Mouse (Mus musculus): ENCODE results near the gene Bbs5. TPM values are rescaled to one million over a fixed set of nuclear protein-coding genes. Genes with fewer than 3 reads are reported as not detected.
"Not testable (repeated sequence)": the region's sequence is repeated elsewhere in the genome, so short reads cannot be mapped to it uniquely, and the experiment has no call there.

The Bbs5 gene
- total RNA-seq, 2 experiments from 2014 or later, result 3.7 to 4.6 TPM

- intact Hi-C loops (cut with DNase I), result loop anchor here (2.0 kb wide), 2 partner anchors 39 to 143 kb away; no protein-coding TSS in a partner anchor
- Histone ChIP-seq H3K4me3 (peak overlapping the region; percentile 72; the same call in 1 of the 2 replicates), H3K27ac (no peak overlapping the region)
- DNase-seq, result peak; percentile 59
- TF ChIP-seq CTCF (IDR thresholded peaks at IDR 0.05), result peak; percentile 72
Measured at GRCm38 (mm10) chr2:69635807-69636206, 11.2 kb upstream of the Bbs5 start.

- H3K4me3 ChIP-seq; intact Hi-C loops (cut with DNase I); DNase-seq; H3K27ac ChIP-seq: not testable (repeated sequence)
- peak; percentile 26; the same call in 1 of the 2 replicates for TF ChIP-seq CTCF (IDR thresholded peaks at IDR 0.05)
Measured at GRCm38 (mm10) chr2:69637989-69638388, 9.0 kb upstream of the Bbs5 start.

GRCm38 (mm10) chr2:69640100-69640499, 6.9 kb upstream of the Bbs5 start:
- TF ChIP-seq CTCF (IDR thresholded peaks at IDR 0.05), result no peak
- DNase-seq, result no peak
- intact Hi-C loops (cut with DNase I), result no loop called here
- H3K4me3 ChIP-seq, result no peak overlapping the region
- no peak overlapping the region for H3K27ac ChIP-seq

GRCm38 (mm10) chr2:69644968-69645617, 1.9 kb upstream of the Bbs5 start:
- no peak overlapping the region for H3K4me3 ChIP-seq
- no peak for TF ChIP-seq CTCF (IDR thresholded peaks at IDR 0.05)
- intact Hi-C loops (cut with DNase I), result no loop called here
- H3K27ac ChIP-seq, result no peak overlapping the region
- DNase-seq, result no peak

GRCm38 (mm10) chr2:69649716-69650115, 2.7 kb downstream of the Bbs5 start:
- TF ChIP-seq CTCF (IDR thresholded peaks at IDR 0.05), result no peak
- intact Hi-C loops (cut with DNase I), result no loop called here
- Histone ChIP-seq H3K4me3 (no peak overlapping the region), H3K27ac (no peak overlapping the region)
- no peak for DNase-seq

- DNase-seq, result peak; percentile 24
- intact Hi-C loops (cut with DNase I), result no loop called here
- TF ChIP-seq CTCF (IDR thresholded peaks at IDR 0.05), result no peak
Measured at GRCm38 (mm10) chr2:69659326-69659725, 12.4 kb downstream of the Bbs5 start.

GRCm38 (mm10) chr2:69663827-69664476, 17.0 kb downstream of the Bbs5 start:
- intact Hi-C loops (cut with DNase I), result no loop called here
- DNase-seq, result no peak
- Histone ChIP-seq H3K27ac (peak overlapping the region; percentile 38), H3K4me3 (no peak overlapping the region)
- TF ChIP-seq CTCF (IDR thresholded peaks at IDR 0.05), result no peak

More at GRCm38 (mm10) chr2:69659326-69659725, 12.4 kb downstream of the Bbs5 start:
- Histone ChIP-seq H3K27ac (peak overlapping the region; percentile 63), H3K4me3 (no peak overlapping the region)

- Histone ChIP-seq H3K4me3 (no peak overlapping the region), H3K27ac (peak overlapping the region; percentile 97; the same call in 1 of the 2 replicates)
- intact Hi-C loops (cut with DNase I), result no loop called here
- DNase-seq, result no peak
- no peak for TF ChIP-seq CTCF (IDR thresholded peaks at IDR 0.05)
Measured at GRCm38 (mm10) chr2:69667656-69668055, 20.7 kb downstream of the Bbs5 start.

GRCm38 (mm10) chr2:69668414-69668813, 21.4 kb downstream of the Bbs5 start:
- Histone ChIP-seq H3K27ac (peak overlapping the region; percentile 97), H3K4me3 (peak overlapping the region; percentile 80)
- intact Hi-C loops (cut with DNase I), result no loop called here
- TF ChIP-seq CTCF (IDR thresholded peaks at IDR 0.05), result no peak
- peak; percentile 34 for DNase-seq

GRCm38 (mm10) chr2:69669853-69670252, 22.9 kb downstream of the Bbs5 start, which contains the start of gene Klhl41:
Gene Klhl41, plus strand, starts transcription at chr2:69670120.
- intact Hi-C loops (cut with DNase I), result no loop called here
- peak; percentile 55 for DNase-seq
- no peak for TF ChIP-seq CTCF (IDR thresholded peaks at IDR 0.05)
- Histone ChIP-seq H3K4me3 (peak within 1 kb of the TSS; percentile 80), H3K27ac (peak within 1 kb of the TSS; percentile 97)

GRCm38 (mm10) chr2:69673723-69674122, 26.8 kb downstream of the Bbs5 start:
- H3K4me3 ChIP-seq, result peak overlapping the region; percentile 80
- no peak for TF ChIP-seq CTCF (IDR thresholded peaks at IDR 0.05)
- DNase-seq, result peak; percentile 76
- peak overlapping the region; percentile 97 for H3K27ac ChIP-seq
- intact Hi-C loops (cut with DNase I), result loop anchor here (2.0 kb wide), 1 partner anchor 39 kb away; no protein-coding TSS in a partner anchor

- Histone ChIP-seq H3K27ac (peak overlapping the region; percentile 10), H3K4me3 (no peak overlapping the region)
- no peak for DNase-seq
- intact Hi-C loops (cut with DNase I), result loop anchor here (2.0 kb wide), 1 partner anchor 40 kb away; no protein-coding TSS in a partner anchor
- TF ChIP-seq CTCF (IDR thresholded peaks at IDR 0.05), result no peak
Measured at GRCm38 (mm10) chr2:69675266-69675665, 28.3 kb downstream of the Bbs5 start.

- no peak for DNase-seq
- intact Hi-C loops (cut with DNase I), result no loop called here
- Histone ChIP-seq H3K4me3 (no peak overlapping the region), H3K27ac (no peak overlapping the region)
- peak; percentile 61 for TF ChIP-seq CTCF (IDR thresholded peaks at IDR 0.05)
Measured at GRCm38 (mm10) chr2:69676713-69677112, 29.7 kb downstream of the Bbs5 start.

- DNase-seq; intact Hi-C loops (cut with DNase I); H3K4me3 ChIP-seq; H3K27ac ChIP-seq: not testable (repeated sequence)
Measured at GRCm38 (mm10) chr2:69677215-69677614, 30.2 kb downstream of the Bbs5 start.

All from gastrocnemius, adult 2 months (tissue).